Mouse (Mus musculus): ENCODE measurements at regions not wholly inside any gene's neighbourhood (a gene's known extent, or its start where the extent isn't known, plus 50 kb on each side); places are given as distances from the start of the nearest gene placed in this dataset.
A peak's percentile ranks its signal among the peaks of the same experiment; 100 is the strongest.

DNA sequence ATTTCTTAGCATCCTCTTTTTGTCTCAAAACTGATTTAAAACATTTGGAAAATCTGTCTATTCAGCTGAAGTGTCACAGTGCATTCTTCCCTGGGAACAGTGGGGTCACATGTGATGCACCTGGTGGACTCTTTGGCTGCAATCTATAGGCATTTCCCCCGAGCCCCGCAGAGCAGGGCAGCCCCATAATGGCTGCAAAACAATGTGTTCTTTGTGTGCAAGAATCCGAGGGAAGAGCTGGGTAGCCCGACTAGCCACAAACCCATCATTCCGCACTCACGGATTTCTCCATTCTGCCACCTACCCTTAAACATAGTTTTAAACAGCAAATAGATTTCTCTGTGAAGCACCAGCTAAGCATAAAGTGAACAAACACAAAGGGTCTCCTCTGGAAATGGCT, 252.2 kb downstream of the Barhl2 start:
- no peak for DNase-seq (ENCODE audit: extremely low read depth, insufficient read length, low spot score)

DNA sequence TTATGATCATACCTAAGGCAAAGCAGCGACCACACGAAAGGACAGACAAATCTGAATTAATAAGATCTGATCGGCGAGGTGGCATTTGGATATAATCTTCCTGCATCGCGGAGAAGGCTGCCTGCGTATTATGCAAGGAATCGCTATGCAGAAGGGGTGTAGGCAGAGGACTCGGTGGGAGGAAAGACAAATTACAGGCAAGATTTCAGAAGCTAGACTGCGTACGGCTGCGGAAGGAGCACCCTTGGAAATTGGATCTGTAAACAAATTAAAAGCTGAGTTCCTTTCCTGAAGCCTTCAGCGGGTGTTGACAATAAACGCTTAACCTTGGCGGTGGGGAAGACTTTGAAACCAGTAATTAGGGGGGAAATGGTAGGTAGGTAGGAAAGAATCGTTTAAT, 257.3 kb downstream of the Barhl2 start:
- DNase-seq (ENCODE audit: extremely low read depth, insufficient read length, low spot score) = no peak

- no peak for DNase-seq (ENCODE audit: extremely low read depth, insufficient read length, low spot score)
These were observed 258.9 kb downstream of the Barhl2 start for GRCm38 (mm10) chr5:106199061-106199460.

DNA sequence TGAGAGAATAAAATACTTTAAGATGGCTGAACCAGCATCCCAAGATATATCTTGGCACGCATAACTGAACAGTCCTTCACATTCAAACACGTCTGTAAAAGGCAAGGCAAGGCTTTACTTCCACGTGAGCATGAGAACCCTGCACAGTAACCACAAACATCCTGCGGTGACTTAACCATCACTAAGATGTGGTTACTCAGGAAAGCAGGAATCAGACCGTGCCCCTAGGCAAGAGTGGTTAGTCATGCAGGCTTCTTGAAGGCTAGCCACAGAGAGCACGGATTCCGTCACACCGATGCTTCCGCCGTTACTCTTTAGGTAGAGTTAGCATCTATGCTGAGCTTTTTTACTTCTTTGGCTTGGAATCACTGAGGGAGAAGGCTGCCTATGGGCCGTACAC, 266.8 kb downstream of the Barhl2 start:
- peak; percentile 21 for DNase-seq (ENCODE audit: extremely low read depth, insufficient read length, low spot score)

GRCm38 (mm10) chr5:106181726-106182125, 276.2 kb downstream of the Barhl2 start:
- DNase-seq (ENCODE audit: extremely low read depth, insufficient read length, low spot score) = no peak

- no peak for DNase-seq (ENCODE audit: extremely low read depth, insufficient read length, low spot score)
These were observed 285.8 kb downstream of the Barhl2 start for GRCm38 (mm10) chr5:106172162-106172561.

- DNase-seq (ENCODE audit: extremely low read depth, insufficient read length, low spot score) = no peak
These were observed 287.6 kb downstream of the Barhl2 start for GRCm38 (mm10) chr5:106170405-106170804.

DNA sequence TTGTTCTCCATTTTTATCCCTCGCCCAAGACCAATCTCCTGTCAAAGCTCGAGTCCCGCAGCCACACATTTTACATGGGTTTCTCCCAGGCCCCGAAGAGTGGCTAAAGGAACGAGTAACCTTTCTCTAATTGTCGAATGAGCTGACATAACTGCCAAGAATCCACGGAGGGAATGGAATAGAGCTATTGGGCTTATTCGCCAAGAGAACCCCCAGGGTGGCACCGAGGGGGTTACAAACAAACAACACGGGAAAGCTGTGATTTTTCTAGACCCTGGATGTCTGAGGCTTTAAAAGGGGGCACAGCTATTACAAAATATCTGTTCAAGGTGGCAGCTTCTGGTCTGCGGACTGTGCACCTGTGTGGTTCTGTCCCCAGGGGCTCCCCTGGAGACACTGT, 290.4 kb downstream of the Barhl2 start:
- no peak for DNase-seq (ENCODE audit: extremely low read depth, insufficient read length, low spot score)

DNA sequence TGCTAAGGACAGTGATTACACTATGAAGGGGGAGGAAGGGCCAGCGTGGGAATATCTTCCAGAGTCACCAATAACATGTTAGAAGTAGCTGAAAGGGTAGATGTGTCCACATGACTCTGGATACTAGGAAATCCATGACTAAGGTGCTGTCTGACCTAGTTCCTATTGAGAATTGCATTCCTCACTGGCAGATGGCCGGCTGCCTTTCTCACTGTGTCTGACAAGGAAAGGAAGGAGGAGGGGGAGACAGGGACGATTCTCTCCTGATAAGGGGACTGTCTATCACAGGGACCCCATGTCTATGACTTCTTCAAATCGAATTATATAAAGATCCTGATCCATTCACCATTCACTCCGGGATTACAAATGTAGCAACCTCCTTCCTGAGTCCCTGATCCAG, 289.9 kb downstream of the Zfp326 start:
- no peak for DNase-seq (ENCODE audit: extremely low read depth, insufficient read length, low spot score)

DNA sequence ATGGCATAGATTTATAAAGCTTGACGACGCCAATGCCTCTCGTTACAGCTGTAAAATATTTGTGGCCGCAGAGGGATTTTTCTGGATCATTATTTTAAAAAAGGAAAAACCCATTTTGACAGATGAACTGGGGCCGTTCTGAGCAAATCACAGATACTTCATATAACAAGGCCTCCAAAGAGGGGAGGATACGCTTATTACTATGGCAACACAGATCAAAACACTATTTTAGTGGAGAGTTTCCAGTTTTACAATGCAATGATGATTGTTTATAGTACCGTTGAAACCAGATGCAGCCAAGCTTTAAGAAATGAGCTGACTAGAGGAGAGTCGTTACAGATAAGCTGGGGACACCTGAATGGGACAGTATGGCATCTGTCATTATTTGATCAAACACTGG, 287.8 kb downstream of the Zfp326 start:
- no peak for DNase-seq (ENCODE audit: extremely low read depth, insufficient read length, low spot score)

- no peak for DNase-seq (ENCODE audit: extremely low read depth, insufficient read length, low spot score)
These were observed 286.8 kb downstream of the Zfp326 start for GRCm38 (mm10) chr5:106162981-106163653.

GRCm38 (mm10) chr5:106139109-106139508, 262.7 kb downstream of the Zfp326 start:
- no peak for DNase-seq (ENCODE audit: extremely low read depth, insufficient read length, low spot score)

GRCm38 (mm10) chr5:106122928-106123327, 246.6 kb downstream of the Zfp326 start:
- DNase-seq (ENCODE audit: extremely low read depth, insufficient read length, low spot score) = no peak

DNA sequence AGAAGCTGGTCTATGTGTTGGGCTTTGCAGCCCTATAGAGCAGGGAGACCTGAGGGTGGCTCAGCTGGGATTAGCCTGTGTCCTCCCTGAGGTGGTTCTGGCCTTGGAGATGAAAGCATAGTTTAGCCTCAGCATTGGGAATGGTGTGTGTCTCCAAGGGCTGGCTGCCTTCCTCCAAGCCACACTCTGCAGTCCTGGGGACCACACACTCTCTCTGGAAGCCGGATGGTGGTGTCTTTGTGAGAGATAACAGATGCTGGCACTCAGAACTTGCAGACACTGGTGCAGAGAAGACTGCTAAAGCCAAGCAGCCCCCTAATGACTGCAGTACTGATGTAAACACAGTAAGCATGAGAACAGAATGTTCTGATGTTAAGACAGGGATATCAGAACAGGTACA, 243.2 kb downstream of the Zfp326 start:
- no peak for DNase-seq (ENCODE audit: extremely low read depth, insufficient read length, low spot score)

DNA sequence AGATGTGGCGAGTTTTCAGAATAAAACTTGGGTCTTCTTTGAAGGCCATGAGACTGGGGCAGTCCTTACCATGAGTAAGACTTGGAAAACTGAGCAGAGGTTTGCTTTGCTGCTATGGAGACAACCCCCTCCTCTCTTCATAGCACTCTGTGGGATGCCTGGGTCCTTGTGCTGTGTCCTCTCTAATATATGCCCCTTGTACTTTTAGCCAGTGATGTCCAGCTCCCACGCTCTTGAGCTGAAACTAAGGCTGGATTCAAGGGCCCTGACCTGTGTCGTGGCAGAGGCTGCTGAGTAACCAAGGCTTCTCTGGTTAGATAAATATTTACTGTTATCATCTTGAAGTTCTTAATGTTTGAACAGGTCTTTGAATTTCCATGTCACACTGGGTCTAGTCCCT, 236.8 kb downstream of the Zfp326 start:
- DNase-seq (ENCODE audit: extremely low read depth, insufficient read length, low spot score) = no peak

DNA sequence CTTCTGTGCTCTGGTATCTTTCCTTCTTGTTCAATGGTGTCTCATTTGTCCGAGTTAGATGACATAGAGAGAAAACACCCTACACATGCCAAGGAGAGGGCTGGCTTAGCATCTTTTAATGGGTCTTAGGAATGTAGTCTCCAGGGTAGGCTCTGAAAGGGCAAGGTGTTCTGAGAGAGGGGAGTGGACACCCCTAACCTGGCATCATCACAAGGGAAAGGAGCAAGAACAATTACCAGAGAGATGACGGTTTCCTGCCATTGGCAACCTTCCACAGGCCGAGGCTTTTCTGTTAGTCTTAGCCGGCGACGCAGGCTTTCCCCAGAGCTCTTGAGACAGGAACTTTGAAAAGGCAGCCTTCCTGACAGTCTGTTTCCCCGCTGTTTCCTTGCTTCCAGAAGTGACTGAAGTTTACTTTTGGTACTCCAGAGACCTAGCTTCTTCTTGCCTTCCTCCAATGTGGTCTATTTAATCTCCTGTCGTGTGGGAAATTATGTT, 232.2 kb downstream of the Zfp326 start:
- no peak for DNase-seq (ENCODE audit: extremely low read depth, insufficient read length, low spot score)

- no peak for DNase-seq (ENCODE audit: extremely low read depth, insufficient read length, low spot score)
These were observed 225.9 kb downstream of the Zfp326 start for GRCm38 (mm10) chr5:106102255-106102654.

DNA sequence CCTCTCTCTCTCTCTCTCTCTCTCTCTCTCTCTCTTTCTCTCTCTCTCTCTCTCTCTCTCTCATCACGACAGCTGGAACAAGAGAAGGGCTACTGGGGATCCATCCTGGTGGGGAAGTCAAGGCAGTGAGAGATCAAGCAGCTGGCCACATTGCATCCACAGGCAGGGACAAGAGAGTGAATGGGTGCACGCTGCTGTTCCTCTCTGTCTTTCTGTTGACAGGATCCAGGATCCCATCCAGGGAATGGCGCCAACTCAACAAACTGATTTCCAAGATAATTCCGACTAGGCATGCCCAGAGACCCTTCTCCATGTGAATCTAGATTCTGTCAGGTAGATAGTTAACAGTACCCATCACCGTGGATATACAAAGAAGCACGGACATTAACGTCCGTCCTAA, 222.5 kb downstream of the Zfp326 start:
- no peak for DNase-seq (ENCODE audit: extremely low read depth, insufficient read length, low spot score)

GRCm38 (mm10) chr5:106089332-106089731, 213.0 kb downstream of the Zfp326 start:
- DNase-seq (ENCODE audit: extremely low read depth, insufficient read length, low spot score) = no peak

DNA sequence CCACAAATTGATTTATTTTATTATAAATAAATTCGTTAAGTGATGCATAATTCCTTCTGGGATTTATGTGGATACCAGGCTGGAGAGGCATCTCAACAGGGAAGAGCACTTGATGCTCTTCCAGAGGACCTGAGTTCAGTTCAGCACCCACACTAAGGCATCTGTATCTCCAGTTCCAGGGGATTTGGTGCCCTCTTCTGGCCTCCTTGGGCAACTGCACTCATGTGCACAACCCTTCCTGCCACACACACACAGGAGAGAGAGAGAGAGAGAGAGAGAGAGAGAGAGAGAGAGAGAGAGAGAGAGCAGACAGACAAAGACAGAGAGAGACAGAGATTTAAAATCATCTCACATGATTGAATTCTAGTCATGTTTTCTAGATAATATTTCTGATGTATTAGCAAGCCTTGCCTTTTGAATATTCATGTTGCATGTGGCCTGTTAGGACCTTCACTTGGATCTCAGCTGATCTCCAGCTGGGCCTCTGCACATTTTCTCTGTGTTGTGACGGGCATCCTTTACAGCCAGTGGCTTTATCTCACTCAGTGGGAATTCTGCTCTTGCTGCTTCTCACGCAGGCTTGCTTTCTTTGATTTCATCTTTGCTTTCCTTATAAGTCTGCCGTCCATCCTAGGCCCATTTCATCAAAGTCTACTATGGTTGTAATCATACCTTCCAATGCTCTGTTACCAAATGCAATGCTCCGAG, 212.3 kb downstream of the Zfp326 start:
- DNase-seq (ENCODE audit: extremely low read depth, insufficient read length, low spot score) = no peak

GRCm38 (mm10) chr5:106083786-106084185, 207.4 kb downstream of the Zfp326 start:
- DNase-seq (ENCODE audit: extremely low read depth, insufficient read length, low spot score) = no peak

DNA sequence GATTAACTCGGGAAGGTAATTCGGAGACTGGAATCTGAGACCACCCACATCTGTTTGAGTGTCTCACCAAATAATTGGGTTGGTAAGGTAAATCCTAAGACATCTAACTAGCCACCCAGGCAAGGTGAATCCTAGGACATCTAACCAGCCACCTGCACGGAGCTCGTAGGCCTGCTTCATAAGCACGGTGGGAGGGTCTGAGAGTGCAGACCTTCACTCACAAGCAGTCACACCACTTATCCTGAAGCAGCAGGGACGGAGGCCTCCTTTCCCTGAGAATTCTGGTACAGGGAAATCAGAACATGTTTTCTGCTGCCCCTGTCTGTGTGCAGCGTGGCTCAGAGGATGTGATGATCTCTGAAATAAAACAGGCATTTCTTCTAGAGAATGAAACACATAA, 206.5 kb downstream of the Zfp326 start:
- DNase-seq (ENCODE audit: extremely low read depth, insufficient read length, low spot score) = no peak

Data from 3134 (cell line).